Mouse (Mus musculus) heart, postnatal 10 days (tissue): ENCODE data around the gene Col5a2. TPM values are rescaled to one million over a fixed set of nuclear protein-coding genes. Genes with fewer than 3 reads are reported as not detected.
A peak's percentile ranks its signal among the peaks of the same experiment; 100 is the strongest.
"Not testable (repeated sequence)": the region's sequence is repeated elsewhere in the genome, so short reads cannot be mapped to it uniquely, and the experiment has no call there.

ENCODE experiments used
- DNase-seq, 2 experiments: peaks; one replicate each; pipeline ENCODE4 v3.0.0; 2021
- intact Hi-C: fragments of 180-260 bp; cut with DNase I; formaldehyde crosslinking; loops from one replicate; pipeline ENCODE4 v1.15.1; 2025
- total RNA-seq, 2 experiments: library from RNA; stranded (reverse); gene quantifications; 2 replicates each; pipeline ENCODE4 v1.2.3; 2021

The Col5a2 gene
- total RNA-seq = 100 to 1,000 TPM; 105 TPM

DNA sequence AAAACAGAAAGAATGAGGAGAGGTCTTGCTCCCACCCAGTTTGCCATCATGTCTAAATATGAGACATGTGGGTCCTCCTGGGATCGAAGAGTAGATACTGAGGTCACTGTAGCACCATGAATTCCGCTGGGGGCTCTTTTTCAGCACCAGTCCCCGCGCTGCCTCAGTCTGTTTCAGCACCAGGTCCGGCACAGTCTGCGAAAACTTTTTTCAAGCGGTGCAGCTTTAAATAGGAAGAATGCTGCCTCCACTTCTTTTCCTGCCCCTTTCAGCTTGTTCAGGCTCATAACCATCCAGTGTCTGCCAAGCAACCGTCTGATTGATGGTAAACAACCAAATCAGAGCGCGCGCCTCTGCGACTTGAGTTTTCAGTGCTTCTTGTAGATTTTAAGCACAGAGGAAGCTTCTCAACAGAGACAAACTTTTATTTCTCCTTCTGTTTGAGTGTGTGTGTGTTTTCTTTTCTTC, at the start of gene Col5a2:
Col5a2 (minus strand) TSS at position 418 of the 468 bp plus-strand sequence.
- peak; percentile 76 to 79 for DNase-seq
- intact Hi-C loops = loop anchor here (5.0 to 10.0 kb wide), 2 partner anchors 71 to 758 kb away; no protein-coding TSS in a partner anchor

DNA sequence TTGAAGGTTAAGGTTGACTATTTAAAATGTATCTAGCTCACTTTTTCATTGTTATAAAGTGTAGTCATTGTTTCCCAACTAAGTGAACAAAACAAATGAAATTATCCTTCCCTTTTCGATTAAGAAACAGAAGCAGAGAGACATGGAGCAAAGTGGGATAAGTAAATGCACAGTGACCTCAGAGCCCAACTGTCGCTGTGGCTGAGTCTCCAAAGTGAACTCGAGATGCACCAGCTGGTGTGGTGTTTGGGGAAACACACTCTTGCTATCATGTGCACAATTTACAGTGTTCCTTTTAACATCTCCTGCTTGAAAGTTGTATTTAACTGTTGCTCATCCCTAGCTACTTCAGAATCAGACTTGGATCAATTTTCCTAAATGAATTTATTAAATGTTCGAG, 47.4 kb upstream of the Col5a2 start:
- DNase-seq = no peak
- intact Hi-C loops = no loop called here

DNA sequence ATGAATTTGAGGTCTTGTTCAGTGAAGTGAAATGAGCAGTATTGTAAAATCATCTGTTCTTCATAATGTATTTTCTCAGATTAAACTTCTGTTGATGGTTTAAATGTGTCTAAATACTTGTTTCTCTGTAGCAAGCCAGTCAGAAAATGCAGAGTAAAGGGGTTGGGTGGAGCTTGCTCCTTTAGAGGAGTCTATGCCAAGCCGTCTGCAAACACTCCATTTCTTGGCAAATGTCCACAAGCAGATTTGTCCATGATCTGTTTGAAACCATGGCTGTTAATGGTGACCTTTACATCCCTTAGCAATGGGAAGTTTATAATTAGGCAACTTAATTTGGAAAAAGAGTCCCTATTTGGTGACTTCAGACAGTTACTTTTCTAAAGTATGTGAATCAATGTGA, 38.8 kb upstream of the Col5a2 start:
- intact Hi-C loops = no loop called here
- DNase-seq = peak; percentile 43 to 45

DNA sequence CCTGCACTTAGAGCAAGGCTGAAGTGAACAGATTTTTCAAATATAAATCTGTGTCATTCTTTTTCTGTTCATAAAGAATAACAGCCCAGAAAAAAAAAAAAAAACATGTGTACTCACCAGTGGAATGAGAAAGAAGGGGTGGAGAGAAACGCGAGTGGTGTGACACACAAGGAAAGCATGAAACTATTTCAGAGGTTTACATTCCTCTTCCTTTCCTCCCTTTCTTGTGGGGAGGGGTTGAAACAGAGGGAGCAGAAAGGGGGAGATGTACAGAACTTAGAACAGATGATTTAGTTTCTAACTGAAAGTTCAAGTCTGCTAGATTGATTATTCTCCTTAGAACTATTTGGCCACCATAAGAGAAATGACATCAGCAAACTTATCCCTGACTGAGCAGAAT, 38.1 kb upstream of the Col5a2 start:
- intact Hi-C loops = no loop called here
- DNase-seq = no peak

DNA sequence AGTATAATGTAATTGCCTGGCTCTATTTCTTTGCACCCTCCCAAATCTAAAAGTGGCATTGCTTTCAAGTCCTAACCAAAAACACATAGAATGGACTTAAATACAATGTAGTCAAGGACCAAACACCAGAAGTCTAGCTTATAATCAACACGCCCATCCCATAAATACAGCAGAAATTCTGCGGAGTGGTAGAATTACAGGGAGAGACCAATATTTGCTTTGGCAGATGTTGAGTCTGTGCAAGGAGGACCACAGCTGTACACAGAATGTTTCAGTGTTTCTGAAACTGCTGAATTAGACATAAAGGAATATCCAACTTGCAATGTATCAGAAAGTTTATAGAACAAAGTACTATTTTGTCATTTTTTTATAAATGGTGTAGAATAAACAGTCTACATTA, 28.4 kb upstream of the Col5a2 start:
- DNase-seq = no peak
- intact Hi-C loops = no loop called here

DNA sequence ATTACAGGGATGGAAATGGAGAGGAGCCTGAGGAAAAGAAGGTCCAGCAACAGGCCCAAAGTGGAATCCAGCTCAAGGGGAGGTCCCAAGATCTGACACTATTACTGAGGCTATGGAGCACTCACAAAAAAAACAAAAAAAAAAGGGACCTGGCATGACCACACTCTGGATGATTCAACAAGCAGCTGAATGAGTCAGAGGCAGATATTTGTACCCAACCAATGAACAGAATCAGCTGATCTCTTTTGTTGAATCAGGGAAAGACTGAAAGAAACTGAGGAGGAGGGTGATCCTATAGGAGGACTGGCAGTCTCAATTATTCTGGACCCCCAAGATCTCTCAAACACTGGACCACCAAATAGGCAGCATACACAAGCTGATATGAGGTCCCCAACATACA, 24.4 kb upstream of the Col5a2 start:
- intact Hi-C loops, DNase-seq: not testable (repeated sequence)

DNA sequence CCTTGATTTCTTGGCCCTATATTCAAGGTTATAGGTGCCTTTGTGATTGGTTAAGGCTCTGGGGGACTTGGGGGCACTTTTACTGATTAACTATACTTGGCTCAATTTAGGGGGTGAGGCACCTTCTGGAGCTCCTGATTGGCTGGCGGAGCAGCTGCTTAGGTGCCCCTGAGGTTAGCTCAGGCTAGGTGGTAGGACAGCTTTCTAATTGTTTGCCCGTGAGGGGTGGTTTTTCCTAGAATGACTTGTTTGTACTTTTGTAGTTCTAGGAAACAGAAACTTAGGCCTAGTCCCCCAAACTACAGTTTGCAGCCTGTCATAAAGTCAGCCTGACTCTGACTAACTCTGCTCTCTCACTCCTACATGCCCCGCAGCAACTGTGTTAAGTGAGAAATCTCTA, 20.5 kb upstream of the Col5a2 start:
- intact Hi-C loops = no loop called here
- no peak for DNase-seq

DNA sequence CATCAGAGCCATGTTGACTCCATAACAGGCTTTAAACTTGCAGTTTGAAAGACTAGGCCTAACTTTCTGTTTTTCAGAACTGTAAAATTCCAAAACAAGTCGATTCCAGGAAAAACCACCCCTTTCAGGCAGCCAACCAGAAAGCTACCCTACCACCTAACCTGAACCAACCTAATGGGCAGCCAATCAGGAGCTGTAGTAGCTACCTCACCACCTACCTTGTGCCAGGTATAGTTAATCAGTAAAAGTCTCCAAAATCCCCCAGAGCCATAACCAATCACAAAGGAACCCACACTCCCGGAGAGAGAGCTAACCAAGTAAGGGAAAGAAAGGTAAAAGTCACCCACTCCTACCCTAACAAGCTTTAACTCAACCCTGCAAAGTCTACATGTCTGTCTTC, 18.4 kb upstream of the Col5a2 start:
- intact Hi-C loops = no loop called here
- no peak for DNase-seq

DNA sequence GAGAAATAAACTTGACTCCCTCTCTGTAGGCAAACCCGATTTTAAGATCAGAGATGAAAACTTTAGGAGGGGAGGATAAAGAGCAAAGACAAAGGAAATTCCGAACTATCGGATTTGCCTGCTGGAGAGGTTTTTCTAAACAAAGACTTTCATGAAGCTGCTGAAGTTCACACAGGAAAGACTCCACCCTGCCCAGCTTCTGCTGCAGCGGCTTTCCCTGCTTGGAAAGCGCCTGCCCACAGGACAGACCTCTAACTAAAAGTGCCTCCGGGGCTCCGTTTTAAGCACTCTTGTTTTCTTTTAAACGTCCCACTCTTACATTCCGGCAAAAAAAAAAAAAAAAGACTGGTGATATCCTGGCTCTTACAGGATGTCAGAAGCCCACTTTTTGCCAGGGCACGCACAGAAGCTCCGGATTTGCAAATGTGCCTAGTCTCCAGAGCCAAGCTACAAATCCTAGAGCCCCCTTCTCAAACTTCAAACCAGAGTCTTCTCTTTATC, 791 bp downstream of the Col5a2 start:
- intact Hi-C loops = loop anchor here (5.0 to 10.0 kb wide), 2 partner anchors 70 to 757 kb away; no protein-coding TSS in a partner anchor

DNA sequence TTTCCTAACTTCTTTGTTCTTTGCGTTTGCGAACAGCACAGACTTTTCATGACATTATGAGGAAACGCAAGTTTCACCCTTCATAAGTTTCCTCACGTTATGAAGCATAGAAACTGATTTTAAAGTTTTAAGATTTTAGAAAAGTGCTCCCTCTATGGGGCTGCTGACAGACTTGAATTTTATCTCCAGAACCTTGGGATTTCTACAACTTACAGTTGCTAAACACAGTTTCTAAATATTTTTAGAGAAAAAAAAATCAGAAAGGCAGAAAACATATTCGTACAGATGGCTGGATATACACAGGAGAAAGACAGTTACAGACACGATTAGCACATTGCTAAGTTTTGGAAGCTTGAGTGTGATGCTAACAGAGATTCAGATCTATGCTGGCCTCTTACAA, 1.6 kb downstream of the Col5a2 start:
- peak in 1 of 2 experiments; percentile 7 for DNase-seq
- intact Hi-C loops = loop anchor here (5.0 to 10.0 kb wide), 2 partner anchors 69 to 757 kb away; no protein-coding TSS in a partner anchor

More for the DNA sequence above, 791 bp downstream of the Col5a2 start:
- peak; percentile 45 to 55 for DNase-seq

DNA sequence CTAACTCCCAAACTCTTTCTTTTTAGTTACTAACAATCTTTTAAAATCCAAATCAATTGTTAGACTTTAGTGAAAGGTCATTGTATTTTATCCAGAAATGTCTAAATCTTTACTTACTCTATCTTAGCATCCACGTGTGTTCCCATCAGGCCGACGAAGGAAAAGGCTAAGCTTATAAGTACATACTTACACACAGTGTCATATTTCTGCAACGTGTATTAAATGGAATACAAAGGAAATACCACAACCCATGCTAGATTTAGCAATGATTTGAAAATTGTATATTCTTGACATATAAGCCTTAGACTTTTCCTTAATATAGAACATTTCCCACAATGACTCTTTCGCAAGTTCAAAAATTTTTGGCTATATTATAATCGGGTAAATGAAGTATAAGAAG, 2.6 kb downstream of the Col5a2 start:
- DNase-seq = no peak
- intact Hi-C loops = loop anchor here (5.0 to 10.0 kb wide), 2 partner anchors 68 to 756 kb away; no protein-coding TSS in a partner anchor

DNA sequence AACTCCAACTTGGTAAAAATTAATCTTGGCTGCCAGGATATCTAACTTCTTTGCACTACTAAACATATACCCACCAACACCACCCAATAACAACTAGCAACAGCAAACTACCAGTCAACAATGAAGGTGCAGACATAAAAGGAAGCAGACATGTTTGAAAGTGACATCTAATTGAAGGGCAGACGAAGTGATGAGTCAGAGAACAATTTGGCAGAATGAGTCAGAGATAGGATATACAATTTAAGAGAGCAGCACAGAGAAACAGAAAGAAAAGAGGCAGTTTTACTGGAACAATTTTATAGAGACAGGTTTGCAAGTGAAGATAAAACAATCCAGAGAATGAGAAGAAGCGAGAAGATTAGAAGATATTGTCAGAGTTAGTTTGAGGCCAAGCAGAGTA, 8.1 kb downstream of the Col5a2 start:
- no peak for DNase-seq
- intact Hi-C loops = no loop called here

DNA sequence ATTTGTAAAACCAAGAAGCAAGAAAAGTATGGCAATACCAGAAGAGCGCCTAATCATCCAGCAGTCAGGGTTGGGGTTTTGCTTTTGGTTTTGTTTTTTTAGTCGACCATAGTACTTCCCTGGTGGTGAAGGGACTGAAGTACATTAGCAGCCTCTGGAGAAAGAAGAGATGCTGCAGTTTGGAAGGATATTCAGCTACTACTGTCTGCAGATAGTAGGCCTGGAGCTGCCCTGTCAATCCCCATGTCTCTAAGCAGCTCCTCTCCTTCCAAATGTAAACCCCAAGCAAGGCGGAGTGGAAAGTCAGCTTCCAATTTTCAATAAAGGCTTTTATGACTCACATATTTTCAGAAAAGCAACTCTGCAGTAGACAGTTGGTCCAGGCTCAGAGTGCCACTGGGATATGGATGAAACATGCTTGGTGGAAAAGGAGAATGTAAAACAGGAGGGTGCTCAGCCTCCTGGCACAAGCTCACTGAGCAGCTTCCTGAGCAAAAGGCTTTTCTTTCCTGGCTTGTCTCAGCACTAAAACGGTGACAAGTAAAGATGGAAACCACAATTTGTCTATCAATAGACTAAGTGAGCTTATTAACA, 10.9 kb downstream of the Col5a2 start:
- intact Hi-C loops = no loop called here
- DNase-seq = no peak

DNA sequence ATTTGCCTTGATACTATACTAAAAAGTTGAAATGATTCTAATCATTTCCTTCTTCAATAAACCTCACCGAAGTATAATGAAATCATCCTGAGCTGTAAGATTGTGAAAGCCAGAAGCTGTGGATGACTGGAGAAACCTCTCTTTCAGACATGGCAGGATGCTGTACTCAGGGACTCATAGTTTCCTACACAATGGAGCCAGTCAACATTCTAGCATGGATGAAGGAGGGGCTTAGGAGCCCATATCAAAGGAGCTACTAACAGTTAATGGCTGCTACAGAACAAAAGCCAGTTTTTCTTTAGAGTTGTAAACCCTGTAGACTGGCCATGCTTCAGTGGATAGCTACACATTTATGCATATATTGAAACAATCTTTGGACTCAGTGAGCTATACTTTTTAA, 12.6 kb downstream of the Col5a2 start:
- intact Hi-C loops = no loop called here
- no peak for DNase-seq

DNA sequence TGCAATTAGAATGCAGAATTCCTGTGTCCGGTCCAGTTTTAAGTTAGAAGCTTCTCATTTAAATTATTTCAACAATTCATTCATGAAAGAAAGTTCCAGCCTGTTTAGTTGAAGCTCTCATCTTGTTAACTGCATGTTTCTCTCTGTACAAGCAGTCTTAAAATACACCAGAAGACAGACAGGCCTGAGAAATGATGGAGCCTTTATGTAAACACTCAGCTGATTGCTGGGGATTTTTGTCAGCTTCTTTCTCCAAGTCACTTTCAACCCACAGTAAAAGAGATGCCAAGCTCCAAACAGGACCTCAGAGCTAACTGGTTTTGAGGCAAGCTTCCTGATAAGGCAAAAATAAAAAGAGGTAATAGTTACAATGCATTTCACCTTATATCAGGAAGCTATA, 14.8 kb downstream of the Col5a2 start:
- intact Hi-C loops = no loop called here

DNA sequence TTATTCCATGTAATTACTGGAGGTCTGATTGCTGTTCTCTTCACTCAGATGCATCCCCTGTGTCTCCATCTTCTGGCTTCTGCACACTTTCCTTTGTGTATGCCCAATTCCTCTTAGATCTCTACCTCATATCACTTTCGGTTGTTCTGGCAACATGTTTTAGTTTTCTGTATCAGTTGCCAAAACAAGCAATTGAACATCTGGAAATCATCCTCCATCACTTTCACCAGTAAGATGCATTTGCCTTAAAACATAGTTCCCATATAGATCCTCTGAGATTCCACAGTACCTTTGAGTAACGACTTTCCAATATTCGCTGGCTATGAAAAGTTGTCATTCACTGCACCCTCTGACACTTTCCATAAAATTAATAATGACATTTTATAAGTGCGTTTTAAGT, 20.1 kb downstream of the Col5a2 start:
- intact Hi-C loops = no loop called here
- no peak for DNase-seq

More for the DNA sequence above, 14.8 kb downstream of the Col5a2 start:
- no peak for DNase-seq

DNA sequence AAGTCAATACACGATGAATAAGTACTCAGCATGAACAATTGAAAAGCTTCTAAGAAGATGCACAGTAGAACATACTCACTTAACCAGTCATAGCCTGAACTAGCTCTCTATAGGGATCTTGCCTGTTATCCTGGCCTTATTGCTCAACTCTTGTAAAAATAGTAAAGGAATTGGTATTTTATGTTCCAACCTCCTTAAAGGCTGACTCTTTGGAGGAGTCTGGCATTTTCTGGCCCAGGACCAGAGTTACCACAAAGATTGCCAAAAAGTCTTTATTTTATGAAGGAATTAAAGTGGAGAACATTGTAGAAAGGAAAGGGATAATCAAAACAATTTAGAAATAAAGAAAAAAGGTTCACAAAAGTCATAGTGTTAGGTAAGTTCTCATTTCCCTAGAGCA, 21.2 kb downstream of the Col5a2 start:
- intact Hi-C loops = no loop called here
- DNase-seq = no peak

DNA sequence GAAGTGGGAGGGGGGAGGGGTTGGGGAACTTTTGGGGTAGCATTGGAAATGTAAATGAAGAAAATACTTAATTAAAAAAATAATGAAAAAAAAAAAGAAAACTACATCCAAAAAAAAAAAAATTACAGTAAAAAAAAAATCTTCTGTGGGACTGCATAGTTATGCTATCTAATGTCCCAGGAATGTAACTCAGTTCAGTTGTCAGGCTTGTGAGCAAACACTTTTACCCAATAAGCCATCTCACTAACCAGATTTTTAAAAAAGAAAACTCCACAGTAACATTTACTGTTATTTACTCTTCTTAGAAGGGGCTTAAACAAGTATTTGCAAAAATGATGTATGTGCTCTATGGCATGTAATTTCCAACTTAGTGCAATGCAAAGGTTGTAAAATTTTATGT, 24.0 kb downstream of the Col5a2 start:
- DNase-seq = no peak
- intact Hi-C loops = no loop called here

DNA sequence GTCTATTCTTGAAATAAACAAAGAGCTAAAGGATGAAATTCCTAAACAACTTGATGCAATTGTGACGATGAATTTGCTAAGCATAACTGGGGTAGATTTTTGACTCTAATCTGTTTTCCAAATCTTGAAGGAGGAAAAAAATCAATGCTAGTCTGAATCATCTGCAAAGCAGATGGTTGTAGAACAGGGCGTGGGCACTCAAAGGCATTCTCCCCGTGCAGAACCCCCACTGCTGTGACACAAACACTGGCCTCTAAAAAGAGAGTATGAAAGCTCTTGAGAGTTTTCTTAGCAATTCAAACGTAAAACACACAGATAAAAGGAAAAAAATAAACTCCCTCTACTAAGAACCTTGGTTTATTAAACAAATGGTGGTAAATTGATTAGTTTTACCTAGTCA, 30.3 kb downstream of the Col5a2 start:
- intact Hi-C loops = no loop called here
- no peak for DNase-seq

DNA sequence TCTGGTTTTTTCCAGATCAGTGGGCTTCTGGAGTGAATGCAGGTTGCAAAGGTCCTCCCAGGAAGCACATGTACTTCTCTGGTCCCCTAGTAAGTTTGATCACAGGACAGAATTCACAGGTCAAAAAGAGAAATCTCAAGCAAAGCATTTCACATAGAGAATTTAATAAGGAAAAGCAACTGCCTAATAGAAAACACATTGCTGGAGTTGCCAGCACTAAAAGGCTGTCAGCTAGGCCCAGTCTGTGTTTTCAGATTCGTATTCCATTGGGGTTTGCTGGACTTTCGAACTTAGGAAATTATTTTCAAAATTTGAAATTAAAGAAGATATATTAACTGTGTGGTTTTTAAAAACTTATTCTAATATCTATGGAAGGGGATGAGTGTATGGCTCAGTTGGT, 42.3 kb downstream of the Col5a2 start:
- intact Hi-C loops = no loop called here

DNA sequence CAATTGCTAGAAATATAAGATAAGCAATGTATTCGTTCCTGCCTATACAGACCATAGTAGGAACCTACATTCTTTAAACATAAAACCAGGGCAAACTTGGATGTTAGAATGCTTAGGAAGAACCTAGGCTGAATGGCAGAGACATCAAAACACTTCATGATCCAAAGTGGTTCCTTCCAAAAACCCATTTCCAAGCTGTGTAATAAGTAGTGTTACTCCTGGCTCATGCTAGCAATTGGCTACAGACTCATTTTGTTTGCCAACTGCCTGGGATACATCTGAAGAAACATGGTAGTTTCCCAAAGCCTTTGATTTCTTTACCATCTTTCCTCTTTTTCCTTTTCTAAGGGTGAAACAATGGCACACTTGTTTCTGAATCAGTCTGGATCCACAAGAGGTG, 47.3 kb downstream of the Col5a2 start:
- intact Hi-C loops = no loop called here
- no peak for DNase-seq

More for the DNA sequence above, 42.3 kb downstream of the Col5a2 start:
- DNase-seq = no peak

DNA sequence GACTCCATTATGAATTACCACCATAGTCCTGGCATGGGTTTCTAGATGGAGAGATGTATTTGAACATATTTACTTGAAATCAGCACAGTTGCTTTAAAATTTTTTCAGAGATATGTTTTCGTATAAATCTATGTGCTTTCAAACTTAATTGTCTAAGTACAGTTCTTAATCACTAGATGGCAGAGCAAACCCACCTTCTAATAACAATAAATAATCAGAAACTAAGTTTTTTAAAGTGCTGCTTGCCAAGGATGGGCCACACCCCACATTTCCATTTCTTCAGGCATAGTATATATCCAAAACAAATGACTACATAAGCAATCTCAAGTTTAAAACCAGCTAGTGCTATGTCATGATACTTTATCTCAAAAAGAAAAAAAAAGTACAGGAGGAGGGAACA, 54.2 kb downstream of the Col5a2 start:
- intact Hi-C loops = no loop called here

More for the DNA sequence above, 54.2 kb downstream of the Col5a2 start:
- no peak for DNase-seq
